Mouse (Mus musculus): ENCODE data around the gene Gcgr. TPM values are rescaled to one million over a fixed set of nuclear protein-coding genes. Genes with fewer than 3 reads are reported as not detected.
"Not testable (repeated sequence)": the region's sequence is repeated elsewhere in the genome, so short reads cannot be mapped to it uniquely, and the experiment has no call there.

Gene Gcgr
- total RNA-seq, 2 experiments from 2014 or later, result 1.7 to 1.8 TPM

GRCm38 (mm10) chr11:120572752-120573584 is 42.5 kb downstream of the Gcgr start, which contains the start of gene P4hb:
Gene P4hb, minus strand, starts transcription at chr11:120573253.
- DNase-seq, result peak; percentile 100

- DNase-seq, result peak; percentile 22
These were observed 43.2 kb downstream of the Gcgr start for GRCm38 (mm10) chr11:120573585-120574277.

GRCm38 (mm10) chr11:120574278-120574600 is 43.7 kb downstream of the Gcgr start:
- DNase-seq, result no peak

DNA sequence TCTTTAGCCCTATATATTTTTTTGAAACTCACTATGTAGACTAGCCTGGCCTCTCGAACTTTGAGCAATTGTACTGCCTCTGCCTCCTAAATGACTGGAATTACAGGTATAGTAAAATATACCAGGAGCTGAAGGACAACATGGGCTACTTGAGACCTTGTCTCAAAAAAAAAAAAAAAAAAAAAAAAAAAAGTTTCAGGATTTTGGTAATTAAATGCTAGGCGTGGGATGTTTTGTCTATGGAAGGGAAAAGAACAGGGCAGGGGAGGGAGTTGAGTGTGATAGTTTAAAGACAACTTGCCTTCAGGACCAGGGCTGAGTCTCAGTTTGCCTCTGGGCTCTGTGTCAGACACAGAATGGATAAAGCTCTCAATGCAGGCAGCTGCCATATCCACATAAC is 44.5 kb downstream of the Gcgr start:
- no peak for DNase-seq

DNA sequence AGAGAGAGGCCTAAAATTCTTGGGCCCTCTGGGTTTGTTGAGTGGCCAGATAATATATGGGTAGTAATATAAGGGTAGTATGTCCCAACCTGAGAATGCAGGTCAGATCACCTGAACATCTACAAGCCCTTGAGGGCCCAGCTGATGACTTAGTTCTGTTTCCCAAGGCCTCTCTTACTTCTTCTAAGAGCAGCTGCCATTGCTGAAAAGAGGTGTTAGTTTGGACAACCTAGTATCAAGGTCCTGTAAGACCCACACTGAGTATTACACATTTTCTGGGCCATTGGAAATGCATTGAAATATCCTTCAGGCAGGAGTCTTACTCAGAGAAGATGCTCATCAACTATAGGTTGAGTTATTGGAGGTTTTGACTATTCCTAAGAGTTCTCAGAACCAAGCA is 45.4 kb downstream of the Gcgr start:
- DNase-seq, result no peak

DNA sequence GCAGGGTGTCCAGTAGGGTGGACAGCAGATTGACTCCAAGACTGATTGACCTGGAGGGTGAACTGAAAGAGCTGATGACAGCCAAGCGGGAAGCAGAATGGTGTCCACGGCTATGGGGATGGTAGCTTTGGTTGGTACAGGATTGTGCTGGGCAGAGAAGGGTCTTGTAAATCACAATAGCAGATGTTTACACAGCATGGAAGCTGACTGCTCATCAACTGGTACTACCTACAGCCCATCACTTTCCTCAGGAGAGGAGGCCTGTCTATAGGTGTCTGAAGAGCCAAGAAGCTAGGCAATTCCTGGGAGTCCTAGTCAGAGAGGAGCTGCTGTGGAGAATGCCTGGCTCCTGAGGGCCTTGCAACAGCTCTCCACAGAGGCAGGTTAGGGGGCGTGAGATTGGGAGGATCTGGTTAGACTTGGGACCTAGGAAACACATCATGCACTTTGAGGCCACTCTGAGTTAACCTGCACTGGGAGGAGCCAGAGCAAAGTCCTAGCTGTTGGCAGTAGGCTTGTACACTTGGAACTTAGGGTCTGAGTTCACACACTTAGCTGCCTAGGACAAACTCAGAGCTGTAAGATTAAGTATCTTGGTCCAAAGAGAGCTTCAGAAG is 46.0 kb downstream of the Gcgr start:
- no peak for DNase-seq

GRCm38 (mm10) chr11:120577211-120578023 is 46.9 kb downstream of the Gcgr start:
- peak; percentile 41 for DNase-seq

DNA sequence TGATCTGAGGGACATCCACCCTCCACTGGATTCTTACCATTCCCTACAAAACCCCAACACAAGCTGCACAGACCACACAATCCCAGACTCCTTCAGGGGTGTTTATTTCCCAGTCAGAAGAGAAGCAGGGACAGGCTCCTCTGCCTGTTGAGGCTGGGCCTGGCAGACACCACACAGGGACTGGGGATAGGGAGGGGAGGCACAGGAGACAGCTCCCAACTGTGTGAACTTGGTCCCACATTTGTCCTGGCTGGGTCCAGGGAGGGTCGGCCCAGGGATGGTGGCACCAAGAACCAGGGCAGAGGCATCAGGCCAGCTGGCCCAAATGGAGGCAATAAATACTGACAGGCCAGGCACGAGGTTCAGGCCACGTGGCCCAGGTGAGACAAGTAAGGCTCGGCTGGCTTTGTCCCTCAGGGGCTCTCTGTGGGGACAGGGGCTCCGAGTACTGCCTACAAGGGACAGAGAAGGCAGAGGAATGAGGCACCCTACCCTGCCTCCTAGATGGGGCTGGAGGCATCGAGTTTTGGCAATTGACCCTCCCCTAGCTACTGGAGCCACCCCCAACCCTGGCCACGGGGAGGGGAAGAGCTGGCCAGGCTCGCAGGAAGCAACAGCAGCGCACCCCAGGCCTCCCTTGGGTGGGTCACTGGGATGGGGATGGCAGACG is 47.7 kb downstream of the Gcgr start:
- no peak for DNase-seq

DNA sequence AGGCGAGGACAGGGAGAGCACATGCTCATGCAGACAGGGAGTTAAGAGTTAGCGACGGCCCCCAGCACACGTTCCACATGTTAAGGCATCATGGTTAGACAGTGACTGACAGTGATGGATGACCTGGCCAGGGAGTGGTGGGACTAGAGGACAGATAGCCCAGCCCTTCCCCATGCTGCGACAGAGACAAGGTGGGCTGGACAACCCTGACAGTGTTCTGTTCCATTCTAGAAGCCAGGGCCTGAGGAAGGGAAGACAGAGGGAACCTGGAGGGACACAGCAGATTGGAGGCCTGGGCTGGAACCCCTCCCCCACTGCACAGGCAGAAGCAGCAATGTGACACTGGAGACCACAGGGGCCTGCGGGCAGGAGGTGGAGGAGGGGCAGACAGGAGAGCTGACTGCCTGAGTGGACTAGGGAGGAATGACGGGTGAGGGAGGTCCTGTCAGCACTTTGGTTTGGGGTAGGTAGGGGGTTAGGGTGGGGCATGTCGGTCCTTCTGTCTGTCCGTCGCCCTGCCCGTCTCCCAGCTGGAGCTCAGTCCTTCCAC is 48.3 kb downstream of the Gcgr start:
- peak; percentile 15 for DNase-seq

- peak; percentile 88 for DNase-seq
These were observed 49.0 kb downstream of the Gcgr start for GRCm38 (mm10) chr11:120579316-120580107.

GRCm38 (mm10) chr11:120580190-120580589 is 49.7 kb downstream of the Gcgr start:
- DNase-seq, result peak; percentile 27

GRCm38 (mm10) chr11:120580871-120581331 is 50.4 kb downstream of the Gcgr start:
- peak; percentile 54 for DNase-seq

DNA sequence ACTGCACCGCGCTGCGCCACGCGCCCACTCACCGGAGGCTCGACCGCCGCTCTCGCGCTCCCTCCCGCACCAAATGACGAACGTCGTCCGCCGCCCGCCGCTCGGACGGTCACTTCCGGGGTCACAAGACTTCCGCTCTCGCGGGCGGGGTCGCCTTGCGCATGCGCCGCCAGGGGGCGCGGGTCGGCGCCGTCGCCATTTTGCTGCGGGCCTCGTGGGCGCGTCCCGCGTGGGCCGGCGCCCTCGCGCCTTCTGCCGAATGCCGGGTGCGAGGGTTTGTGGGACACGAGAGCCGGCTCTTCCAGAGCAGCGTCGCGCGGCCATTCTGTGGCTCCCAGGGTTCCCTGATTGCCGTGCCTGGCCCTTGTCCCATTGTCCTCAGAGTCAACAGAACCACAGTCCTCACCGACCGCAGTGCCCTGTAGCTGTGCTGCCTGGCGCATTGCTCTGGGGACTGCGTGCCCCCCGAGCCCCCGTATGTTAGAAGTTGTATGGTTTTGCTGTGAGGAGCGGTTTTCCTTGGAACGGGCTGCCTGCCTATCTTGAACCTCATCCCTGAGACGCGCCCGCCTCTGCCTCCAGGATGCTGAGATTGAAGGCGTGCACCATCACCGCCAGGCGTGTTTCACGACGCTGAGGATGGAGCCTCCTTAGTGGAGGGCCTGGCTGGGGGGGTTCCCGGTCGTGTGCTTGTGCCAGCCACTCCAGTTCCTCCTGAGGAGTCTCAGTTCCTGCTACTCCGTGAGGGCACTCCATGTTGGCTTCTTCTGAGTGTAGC is 51.2 kb downstream of the Gcgr start, which contains the start of gene Arhgdia:
Gene Arhgdia, minus strand, starts transcription at position 135 of the 778 bp plus-strand sequence.
- peak; percentile 93 for DNase-seq

DNA sequence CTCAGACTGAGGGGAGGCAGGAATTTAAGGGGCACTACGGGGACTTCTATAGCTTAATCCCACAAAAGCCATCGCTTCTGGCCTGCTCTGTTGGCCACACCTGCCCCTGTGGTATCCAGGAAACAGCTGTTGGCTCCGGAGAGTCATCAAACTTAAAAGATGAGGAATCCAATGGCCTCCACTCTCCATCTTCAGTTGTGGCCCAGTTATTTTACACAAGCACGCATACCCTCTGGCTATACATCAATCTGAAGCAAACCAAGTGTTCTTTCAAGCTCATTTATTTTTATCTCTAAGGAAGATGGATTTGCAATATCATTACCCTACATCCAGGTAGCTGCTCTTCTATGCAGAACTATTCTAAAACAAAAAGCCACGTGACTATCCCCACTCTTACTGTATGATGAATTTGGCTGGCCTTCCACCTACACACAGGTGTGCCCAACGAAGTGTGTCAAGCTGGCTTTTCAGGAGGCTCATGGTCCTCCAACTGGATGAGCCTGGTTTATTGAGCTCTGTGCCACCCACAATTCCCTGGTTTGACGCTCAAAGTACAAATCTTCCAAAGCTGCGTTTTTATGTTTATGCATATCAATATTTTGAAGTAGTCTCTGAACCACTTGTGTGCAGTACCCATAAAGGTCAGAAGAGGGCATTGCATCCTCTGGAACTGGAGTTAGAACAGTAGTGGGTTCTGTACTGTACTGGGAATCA is 51.9 kb downstream of the Gcgr start:
- peak; percentile 44 for DNase-seq

DNA sequence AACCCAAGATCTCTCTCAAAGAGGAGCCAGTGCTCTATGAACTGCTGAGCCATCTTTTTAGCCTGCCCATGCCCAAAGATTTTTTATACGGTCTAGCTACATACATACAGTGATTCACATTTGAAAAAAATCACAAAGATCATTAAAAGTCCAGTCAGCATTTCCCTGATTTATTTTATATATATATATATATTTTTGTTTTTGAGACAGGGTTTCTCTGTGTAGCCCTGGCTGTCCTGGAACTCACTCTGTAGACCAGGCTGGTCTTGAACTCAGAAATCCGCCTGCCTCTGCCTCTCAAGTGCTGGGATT is 52.4 kb downstream of the Gcgr start:
- not testable (repeated sequence) for DNase-seq

DNA sequence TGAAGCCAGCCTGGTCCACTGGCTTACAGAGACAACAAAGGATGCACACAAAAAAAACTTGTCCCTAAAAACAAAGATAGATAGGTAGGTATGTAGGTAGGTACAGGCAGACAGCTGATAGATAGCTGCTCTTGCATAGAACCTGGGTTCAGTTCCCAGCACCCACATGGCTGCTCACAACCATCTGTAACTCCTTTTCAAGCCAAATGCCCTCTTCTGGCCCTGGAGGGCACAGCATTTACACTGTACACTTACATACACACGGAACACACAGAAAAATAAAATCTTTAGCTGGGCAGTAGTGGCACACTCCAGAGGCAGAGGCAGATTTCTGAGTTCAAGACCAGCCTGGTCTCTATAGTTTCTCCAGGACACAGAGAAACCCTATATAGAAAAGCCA is 53.4 kb downstream of the Gcgr start:
- no peak for DNase-seq

DNA sequence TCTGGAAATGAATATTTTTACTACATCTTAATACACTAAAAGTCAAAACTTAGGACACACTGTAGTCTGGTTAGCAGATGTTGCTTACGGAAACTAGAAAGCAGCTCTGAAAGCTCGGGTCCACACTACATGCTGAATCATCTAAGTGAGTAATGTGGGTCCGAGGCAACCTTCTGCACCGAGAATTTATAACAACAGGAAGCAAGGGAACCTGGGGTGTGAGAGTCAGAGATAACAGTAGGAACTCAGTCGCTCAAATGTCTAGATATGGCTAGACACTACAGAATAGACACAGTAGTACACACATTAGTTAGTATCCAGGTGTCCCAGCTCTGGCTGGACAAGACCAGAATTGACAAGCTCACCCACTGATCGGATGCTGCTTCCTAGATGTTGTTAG is 58.0 kb downstream of the Gcgr start:
- DNase-seq, result no peak

Measured in heart, postnatal 4 days (tissue).